Mouse (Mus musculus) CD4-positive helper T cell, adult 2 months (primary cell): Measurements from ENCODE around the gene Agbl5.

Experiments used
- DNase-seq: peaks from one replicate; pipeline ENCODE4 v3.0.0-alpha.2; 2012; ENCODE audit warnings: low read depth, missing footprints, low spot score

Agbl5 gene

GRCm38 (mm10) chr5:30919831-30920614 lies 31.5 kb downstream of the Agbl5 start:
- DNase-seq: no peak

DNA sequence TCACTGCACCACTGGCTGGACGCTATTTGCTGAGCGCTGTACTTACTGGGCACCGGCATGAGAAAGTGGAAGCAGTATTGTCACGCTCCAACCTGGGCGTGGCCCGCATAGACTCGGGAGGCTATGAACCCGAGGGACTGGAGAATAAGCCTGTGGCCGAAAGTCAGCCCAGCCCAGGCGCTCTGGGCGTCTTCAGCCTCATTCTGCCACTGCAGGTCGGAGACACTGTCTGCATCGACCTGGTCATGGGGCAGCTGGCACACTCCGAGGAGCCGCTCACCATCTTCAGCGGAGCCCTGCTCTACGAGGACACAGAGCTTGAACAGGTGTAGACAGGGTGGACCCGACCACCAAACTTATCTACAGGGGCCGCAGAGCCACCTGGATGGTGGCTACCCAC lies 32.1 kb downstream of the Agbl5 start:
- no peak for DNase-seq

DNA sequence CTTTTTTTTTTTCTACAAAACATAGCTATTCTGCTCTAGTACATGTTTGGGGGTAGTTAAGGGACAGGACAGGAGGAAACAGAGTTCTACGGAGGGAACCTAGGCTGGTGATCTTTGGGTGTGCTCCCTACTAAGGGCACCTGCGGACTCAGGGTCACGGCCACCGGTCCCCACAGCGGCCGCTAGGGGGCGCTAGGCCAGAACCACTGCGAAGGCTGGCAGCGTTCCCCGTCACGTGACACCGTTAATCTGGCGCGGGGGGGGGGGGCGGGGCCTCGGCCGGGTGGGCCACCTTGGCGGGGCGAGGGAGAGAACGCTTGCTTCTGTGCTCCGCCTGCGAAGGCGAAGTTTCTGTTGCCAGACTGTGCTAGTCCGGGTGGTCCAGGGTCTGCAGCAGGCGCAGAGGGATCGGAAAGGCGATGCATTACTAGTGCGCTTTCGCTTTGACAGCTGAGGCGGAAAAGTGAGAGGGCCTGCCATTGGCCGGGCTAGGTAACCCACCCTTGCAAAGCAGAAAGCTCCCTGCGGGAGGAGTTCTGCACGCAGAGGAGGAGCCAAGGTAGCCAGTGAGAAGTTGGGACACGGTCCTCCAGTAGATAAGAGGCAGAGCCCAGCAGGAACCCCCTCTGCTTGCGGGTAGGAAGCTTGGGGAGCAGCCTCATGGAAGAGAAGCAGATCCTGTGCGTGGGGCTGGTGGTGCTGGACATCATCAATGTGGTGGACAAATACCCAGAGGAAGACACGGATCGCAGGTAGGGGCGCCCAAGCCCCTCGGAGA lies 33.0 kb downstream of the Agbl5 start, which contains the start of gene Khk:
Gene Khk (plus strand): TSS at position 176 of the 778 bp plus-strand sequence.
- peak; percentile 91 for DNase-seq

- DNase-seq: no peak
These were observed 34.1 kb downstream of the Agbl5 start for GRCm38 (mm10) chr5:30922581-30923041.

- no peak for DNase-seq
These were observed 34.6 kb downstream of the Agbl5 start for GRCm38 (mm10) chr5:30923119-30923518.

GRCm38 (mm10) chr5:30924614-30925013 lies 36.1 kb downstream of the Agbl5 start:
- DNase-seq: no peak

GRCm38 (mm10) chr5:30925217-30925616 lies 36.7 kb downstream of the Agbl5 start:
- no peak for DNase-seq

DNA sequence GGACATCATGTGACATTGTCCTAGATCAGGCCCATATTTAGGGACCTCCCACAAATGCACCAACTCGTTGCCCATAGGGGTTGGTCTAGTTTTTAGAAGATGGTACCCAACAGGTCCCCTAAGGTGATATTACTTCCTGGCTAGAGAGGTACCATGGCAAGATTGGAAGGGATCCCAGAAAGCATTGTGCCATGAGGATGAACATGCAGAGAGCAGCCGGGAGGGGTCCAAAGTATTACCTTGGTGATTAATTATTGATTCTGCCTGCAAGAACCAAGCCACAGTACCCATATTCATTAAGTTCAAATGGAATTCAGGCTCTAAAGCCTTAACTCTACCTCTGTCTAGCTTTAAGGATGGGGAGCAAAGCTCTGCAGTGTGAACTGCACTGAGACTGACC lies 37.6 kb downstream of the Agbl5 start:
- DNase-seq: no peak

DNA sequence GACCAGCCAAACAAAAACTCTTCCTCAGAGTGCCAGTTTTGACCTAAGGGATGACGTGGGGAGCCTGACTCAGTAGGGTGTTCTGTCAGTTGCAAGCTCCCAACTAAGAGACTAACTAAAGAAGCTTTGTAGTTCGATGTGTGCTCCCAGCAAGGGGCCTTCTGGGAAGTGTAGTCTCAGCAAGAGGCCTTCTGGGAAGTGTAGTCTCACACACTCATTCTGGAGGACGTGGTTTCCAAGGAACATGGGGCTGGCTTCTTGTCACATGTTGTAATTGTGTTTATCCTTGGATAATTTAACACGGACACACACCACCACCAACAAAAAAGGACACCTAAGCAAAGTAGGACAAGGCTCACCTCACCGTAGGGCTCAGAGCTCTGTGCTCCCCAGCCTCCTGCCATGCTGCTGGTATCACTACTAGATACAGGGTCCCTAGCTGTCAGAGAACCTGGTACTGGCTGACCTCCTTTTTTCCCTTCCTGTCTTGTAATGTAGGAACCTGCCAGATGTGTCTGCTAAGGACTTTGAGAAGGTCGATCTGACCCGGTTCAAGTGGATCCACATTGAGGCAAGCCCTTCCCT lies 39.5 kb downstream of the Agbl5 start:
- no peak for DNase-seq

GRCm38 (mm10) chr5:30930121-30930520 lies 41.6 kb downstream of the Agbl5 start:
- DNase-seq: peak; percentile 49

GRCm38 (mm10) chr5:30930846-30931245 lies 42.4 kb downstream of the Agbl5 start:
- DNase-seq: no peak

DNA sequence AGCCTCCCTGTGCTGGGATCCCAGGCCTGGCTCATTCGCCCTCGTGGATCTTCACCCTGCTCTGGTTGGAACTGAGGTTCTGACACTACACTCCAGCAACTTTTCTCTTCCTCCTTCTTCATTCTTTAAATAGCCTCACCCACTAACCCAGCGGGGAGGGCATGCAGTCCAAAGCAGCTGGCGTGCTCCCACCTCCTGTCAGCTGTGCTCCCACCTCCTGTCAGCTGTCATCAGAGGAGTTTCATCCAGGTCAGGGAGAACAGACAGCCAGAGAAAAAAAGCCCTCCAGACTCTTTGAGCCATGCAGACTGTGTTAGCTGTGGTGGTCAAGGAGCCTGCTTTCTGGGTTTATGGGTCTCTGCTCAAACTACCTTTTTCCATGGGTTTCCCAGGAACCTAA lies 42.9 kb downstream of the Agbl5 start:
- DNase-seq: no peak

DNA sequence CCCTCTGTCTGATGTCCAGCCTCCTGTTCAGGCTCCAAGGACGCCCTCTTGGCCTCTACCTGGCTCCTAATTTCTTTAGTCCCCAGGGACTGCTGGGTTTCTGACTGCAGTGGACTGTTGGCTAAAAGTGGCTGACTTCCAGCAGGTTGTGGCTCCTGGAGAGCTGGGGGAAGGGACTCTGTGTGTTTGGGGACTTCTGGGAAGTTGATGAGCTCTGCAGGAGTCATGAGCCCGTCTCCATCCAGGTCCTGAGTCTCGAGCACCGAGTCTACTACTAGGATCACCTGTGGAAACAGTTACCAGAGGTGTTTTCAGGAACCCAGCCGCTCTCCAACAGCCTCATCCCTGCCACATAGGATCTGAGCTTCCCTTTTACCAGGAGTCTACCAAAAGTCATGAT lies 45.2 kb downstream of the Agbl5 start:
- no peak for DNase-seq

DNA sequence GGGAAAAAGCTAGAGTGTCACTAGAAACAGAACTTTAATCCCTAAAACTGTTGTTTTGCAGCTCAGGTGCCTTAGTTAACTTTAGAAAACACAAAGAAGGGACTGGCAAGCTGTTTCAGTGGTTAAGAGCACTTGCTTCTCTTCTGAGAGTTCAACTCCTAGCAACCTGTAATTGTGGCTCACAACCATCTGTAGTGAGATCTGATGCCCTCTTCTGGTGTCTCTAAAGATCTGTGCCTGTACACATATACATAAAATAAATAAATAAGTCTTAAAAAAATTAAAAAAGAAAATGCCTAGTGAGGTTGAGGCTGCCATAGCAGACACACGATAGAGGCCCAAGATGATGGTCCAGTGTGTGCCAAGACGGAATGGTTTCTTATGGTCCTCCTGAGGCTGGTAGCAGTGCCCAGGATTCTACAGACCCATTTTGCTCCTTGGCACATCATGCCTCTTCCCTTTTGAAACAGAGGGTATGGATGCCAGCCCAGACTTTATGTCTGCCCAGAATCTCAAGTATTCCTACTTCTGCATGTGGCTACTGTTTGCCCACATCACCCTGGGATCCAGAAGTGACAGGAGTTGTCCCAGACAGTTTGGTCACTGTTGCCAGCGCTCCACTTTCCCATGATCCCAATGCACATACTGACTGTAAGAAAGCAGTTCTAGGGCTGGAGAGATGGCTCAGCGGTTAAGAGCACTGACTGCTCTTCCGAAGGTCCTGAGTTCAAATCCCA lies 46.4 kb downstream of the Agbl5 start:
- DNase-seq: no peak

DNA sequence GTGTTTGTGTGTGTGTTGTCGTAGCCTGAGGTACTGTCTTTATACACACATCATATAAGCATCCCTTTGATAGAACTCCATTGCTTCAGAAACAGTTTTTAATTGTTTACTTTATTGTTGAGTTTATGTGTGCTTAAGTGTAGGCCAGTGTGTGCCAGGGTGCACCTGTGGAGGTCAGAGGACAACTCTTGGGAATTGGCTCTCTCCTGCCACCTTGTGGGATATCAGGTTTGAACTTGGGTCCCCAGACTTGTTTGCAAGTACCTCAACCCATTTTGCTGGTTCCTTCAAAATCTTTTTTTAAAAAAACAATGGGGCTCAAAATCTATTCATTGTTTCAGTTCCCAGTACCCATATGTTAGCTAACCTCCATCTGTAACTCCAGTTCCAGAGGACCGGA lies 54.5 kb downstream of the Agbl5 start:
- no peak for DNase-seq

GRCm38 (mm10) chr5:30944344-30944743 lies 55.9 kb downstream of the Agbl5 start:
- no peak for DNase-seq

- DNase-seq: peak; percentile 42
These were observed 56.7 kb downstream of the Agbl5 start, which contains the start of gene Cgref1 for GRCm38 (mm10) chr5:30944956-30945781. Cgref1 (minus strand) TSS chr5:30945591.

GRCm38 (mm10) chr5:30948620-30949019 lies 60.1 kb downstream of the Agbl5 start:
- no peak for DNase-seq

DNA sequence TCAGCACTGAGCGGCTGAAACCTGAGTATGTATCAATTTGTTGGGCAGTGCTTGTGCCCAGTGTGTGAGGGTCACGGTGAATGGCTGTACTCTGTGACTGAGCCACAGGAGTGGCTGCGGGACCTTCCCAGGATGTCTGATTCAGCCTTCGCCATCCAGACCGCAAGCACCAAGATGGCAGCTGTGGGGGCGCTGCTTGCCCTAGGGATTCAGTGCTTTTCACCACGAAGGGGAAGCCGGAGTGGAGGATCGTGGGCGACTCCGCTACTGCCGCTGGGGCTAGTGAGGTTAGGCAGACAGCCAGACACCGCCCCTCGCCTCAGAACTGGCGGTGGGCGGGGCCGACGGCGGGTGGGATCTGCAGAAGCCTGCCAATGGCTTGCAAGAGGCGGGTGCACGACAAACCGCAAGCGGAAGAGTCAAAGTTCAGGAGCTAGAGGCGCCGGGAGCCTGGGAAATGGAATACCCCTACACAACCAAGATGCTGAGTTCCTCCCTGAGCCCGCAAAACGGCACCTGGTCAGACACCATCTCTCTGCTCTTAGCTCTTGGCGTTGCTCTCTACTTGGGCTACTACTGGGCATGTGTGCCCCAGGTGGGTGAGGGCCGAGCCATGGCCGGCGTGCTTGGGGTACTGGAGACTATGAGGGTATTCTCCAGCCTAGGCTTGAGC lies 61.3 kb downstream of the Agbl5 start:
- peak; percentile 94 for DNase-seq

DNA sequence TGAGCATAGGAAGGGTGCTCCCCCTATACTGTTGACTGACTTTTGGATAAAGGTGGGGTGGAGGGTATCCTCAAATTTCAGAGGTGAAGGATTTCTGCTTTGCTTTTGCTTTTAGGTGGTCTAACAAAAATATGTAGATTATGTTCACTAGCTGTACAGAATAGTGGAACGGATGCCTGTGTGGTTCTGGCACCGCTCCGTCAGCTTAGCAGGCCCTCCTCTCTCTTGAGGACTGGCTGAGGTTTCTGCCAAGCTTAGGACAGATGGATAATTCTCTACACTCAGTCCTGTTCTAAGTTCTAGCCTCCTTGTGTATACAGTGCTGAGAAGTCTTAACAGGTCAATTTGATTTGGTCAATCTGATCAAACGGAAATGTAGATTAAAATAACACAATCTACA lies 62.0 kb downstream of the Agbl5 start:
- no peak for DNase-seq
